Mouse (Mus musculus): ENCODE data around the gene Gcnt4. TPM values are rescaled to one million over a fixed set of nuclear protein-coding genes. Genes with fewer than 3 reads are reported as not detected.

Gene Gcnt4
- polyA plus RNA-seq, 2 experiments from 2014 or later, result not detected

DNA sequence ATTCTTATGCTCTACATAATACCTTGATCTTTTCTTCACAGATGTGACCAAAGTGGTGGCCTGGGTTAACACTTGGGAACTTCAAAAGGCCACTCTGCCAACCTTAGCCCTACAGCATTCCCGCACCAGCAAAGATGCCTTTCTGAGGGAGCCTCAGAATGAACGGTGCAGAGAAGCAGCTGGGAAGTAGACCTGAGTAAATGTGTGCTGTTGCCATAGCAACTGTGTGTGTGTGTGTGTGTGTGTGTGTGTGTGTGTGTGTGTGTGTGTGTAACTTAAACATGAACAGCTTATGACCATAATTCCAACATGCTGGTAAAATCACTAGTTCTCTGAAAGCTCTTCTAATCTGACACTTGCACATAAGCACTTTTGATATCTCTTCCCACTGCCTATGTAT lies 27.4 kb downstream of the Gcnt4 start:
- ATAC-seq, result no peak

- peak; percentile 98 for ATAC-seq
Measured at GRCm38 (mm10) chr13:96956466-96956865, 32.0 kb downstream of the Gcnt4 start.

DNA sequence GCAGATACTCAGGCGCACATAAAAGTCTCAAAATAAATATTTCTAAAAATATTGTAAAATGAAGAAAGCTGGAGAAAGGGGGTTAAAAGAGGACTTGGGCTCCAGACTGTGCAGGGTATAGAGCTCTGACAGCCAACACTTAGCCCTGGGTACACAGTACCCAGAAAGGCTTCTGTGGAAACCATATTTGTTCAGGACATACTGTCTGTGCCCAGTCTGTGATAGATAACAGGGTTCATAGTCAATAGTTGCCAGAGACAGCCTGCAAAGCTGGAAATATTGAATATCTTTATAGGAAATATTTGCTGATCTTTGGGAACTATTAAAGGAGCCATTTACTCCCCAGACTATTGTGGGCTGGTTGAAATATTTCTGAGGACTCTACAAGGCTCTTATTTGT lies 35.5 kb downstream of the Gcnt4 start:
- no peak for ATAC-seq

DNA sequence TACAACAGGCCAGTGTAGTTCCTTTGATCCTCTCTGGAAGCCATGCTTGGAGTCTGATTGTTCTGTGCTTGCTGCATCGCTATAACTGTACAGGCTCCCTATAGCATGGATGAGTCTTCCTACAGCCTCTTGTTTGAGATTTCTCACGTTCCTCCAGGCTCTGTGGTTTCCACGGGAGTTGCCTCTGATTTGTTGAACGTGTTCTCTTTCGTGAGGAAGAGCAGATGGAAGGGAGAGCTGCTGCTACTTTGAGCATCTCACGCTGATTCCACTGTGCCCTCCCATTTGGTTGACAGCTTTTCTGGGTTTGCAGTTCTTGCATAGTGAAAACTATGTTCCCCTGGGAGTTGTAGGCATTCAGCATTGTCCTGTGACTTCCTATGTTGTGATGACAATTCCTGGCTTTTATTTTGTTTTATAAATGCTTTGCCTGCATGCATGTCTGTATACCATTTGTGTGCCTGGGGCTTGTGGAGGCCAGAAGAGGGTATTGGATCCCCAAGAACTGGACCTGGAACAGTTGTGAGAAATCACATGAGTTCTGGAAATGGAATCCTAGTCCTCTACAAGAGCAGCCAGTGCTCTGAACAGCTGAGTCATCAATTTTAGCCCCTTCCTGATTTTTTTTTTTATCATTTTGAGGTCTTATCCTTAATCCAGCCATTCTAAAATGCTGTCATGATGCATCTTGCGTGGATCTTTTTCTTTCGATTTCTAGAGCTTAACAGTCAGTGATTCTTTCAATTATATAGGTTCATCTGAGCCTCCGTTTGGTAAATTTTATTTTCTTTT lies 37.1 kb downstream of the Gcnt4 start:
- ATAC-seq, result no peak

DNA sequence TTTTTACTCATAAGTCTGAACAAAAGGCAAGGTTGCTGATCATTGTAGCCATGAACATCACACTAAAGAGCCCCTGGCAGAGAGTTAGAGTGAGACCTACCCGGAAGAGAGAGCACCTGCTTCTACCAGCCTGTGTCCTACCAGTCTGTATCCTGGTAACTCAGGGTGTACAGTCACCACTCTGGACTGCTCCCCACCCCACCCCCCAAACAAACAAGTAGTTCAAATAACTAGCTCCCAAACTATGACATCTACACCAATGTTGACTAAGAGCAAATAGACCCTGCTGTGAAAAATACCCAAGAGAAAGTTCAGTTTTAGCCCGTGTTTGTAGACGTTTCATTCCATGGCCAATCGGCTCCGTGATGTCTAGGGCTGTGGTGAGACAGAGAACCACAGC lies 38.3 kb downstream of the Gcnt4 start:
- ATAC-seq, result no peak

GRCm38 (mm10) chr13:96964981-96965380 lies 40.5 kb downstream of the Gcnt4 start:
- peak; percentile 77 for ATAC-seq

GRCm38 (mm10) chr13:96966210-96967089 lies 42.0 kb downstream of the Gcnt4 start:
- ATAC-seq, result no peak

DNA sequence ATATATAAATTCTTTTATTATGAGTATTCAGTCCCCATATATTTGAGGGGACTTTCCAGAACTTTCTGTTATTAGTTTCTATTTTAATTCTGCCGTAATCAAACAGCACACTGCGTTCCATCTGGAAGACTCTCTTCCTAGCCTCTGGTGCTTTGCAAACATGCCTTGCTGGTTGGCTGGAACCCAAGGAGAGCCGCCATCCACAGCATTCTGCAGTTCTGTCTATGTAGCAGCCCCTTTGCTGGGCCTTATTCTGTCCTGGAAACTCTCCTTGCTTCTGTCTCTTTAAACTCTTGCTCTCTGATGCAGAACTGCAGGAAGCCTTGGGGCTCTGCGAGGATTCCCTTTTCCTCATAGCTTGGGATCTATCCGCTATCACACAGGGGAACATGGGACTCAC lies 42.6 kb downstream of the Gcnt4 start:
- no peak for ATAC-seq

DNA sequence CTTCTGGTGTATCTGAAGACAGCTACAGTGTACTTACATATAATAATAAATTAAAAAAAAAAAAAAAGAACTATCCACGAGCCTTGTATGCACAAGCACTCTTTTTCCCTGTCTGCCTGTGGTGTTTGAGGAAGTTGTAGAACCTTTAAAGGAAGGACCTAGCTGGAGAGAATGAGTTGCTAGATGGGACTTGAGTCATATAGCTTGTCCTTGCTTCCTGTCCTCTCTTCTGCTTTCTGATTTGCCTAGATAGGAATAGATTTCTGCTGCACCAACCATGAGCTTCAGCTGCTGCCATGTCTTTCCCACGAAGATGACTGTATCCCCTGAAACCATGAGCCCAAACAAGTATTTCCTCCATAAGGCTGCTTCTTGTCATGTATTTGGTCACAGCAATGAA lies 43.3 kb downstream of the Gcnt4 start:
- no peak for ATAC-seq

DNA sequence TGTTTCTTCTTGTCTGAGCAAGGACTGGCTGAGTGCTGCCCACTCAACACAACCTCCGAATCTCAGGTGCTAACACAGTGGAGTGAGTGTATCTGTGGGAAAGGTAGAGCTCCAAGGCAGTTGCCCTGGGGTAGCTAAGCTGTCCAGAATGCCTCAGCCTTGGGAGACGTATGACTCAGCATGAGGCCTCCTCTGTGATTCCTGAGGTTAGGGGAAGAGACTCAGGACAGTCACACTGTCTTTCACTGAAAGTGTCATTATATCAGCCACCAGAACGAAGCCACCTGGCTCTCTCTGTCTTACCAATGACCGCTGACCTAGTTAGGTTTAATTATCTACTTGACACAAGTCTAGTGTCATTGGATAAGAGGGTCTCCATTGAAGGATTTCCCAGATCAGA lies 46.6 kb downstream of the Gcnt4 start:
- no peak for ATAC-seq

DNA sequence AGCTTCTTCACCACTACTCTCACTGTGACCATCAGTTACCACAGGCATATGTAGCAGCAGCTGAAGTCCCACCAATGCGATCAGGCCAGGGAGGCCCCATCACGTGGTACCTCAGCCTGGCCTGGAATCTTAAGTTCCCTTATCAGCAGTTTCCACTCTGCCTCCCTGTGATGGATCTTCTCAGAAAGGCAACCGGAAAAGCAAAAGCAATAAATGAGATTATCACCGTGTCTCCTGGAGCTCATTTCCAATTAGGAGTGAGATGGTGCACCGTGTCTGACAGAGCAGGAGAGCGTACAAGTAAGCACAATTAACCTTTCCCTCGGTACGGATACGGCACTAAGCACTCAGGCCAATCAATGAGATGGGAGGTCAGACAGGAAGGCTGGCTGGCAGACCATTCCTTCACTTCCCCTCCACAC lies 47.4 kb downstream of the Gcnt4 start:
- ATAC-seq, result no peak

GRCm38 (mm10) chr13:96973318-96973717 lies 48.8 kb downstream of the Gcnt4 start:
- no peak for ATAC-seq

- no peak for ATAC-seq
Measured at GRCm38 (mm10) chr13:96976986-96977595, 52.6 kb downstream of the Gcnt4 start.

GRCm38 (mm10) chr13:96980561-96980960 lies 56.1 kb downstream of the Gcnt4 start:
- no peak for ATAC-seq

- ATAC-seq, result peak; percentile 37
Measured at GRCm38 (mm10) chr13:96983251-96984126, 59.0 kb downstream of the Gcnt4 start.

- ATAC-seq, result no peak
Measured at GRCm38 (mm10) chr13:96984688-96985087, 60.2 kb downstream of the Gcnt4 start.

- ATAC-seq, result no peak
Measured at GRCm38 (mm10) chr13:96985599-96986275, 61.2 kb downstream of the Gcnt4 start.

- no peak for ATAC-seq
Measured at GRCm38 (mm10) chr13:96989129-96989528, 64.6 kb downstream of the Gcnt4 start.

DNA sequence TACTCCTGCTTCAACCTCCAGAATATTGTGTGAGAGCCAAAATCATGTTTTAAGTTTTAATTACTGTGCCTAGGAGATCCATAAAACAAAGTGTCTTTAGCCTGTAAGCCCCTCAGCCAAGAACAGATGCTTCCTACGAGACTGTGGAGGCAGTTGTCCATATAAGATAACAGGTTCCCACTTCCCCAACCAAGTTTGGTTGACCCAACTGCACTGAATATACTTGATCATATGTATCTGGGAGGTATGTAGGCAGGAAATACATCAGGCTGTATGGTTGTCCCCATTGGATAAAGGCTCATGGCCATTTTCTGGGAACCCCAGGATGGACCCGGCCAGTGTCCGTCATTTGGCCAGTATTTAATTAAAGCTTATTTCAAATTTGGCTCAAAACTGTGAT lies 65.6 kb downstream of the Gcnt4 start:
- ATAC-seq, result no peak

DNA sequence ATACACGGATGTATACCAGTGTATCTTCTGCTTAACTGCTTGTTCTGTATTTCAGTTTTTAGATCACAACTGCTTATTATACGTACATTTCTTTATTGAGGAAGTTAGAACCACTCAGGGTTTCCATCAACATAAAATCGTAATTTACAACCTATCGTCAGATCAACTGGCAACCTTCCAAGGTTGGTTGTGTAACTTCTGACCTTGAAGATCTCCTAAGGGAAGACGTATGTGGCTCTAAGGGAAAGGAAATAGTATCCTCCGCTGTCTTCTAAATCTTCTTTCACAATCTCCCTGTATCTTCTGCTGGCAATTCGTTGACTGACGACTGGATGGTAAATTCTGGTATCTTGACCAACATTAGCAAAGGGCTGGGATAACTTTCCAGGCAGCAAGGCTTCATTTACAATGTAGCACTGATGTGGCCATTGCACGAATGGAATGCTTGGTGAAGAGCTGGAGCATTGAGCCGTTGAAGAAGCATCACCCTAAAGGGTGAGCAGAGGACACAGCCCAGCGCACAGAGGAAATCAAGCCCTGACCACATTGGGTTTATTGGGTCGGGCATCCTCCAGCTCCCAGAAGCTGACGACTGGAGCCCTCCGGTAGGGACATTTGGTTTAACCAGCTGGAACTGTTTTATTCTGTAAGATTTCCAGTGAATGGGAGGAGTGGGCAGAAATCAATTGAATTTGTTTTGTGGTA lies 66.2 kb downstream of the Gcnt4 start:
- no peak for ATAC-seq
